Mouse (Mus musculus) lung, embryonic 16.5 days (tissue): ENCODE results near the gene Rpl24. TPM values are rescaled to one million over a fixed set of nuclear protein-coding genes. Genes with fewer than 3 reads are reported as not detected.

ENCODE experiments used
- ATAC-seq: fragments of 200-750 bp; cut with Nextera tagmentation; 2 replicates; pipeline ENCODE4 v1.8.0; 2017; ENCODE audit warnings: low read depth, mild to moderate bottlenecking, moderate library complexity
- H3K27ac ChIP-seq: fragments of 300-500 bp; sonication (generic); 2 replicates; pipeline ENCODE4 v1.5.1; 2014; ENCODE audit warnings: mild to moderate bottlenecking, control low read depth, low read length
- H3K27me3 ChIP-seq: fragments of 300-500 bp; sonication (generic); 2 replicates; pipeline ENCODE4 v1.6.1; 2014; ENCODE audit warnings: low read depth, low read length, mixed read lengths; ENCODE audit not compliant: control insufficient read depth, insufficient read depth
- H3K36me3 ChIP-seq: fragments of 300-500 bp; sonication (generic); 2 replicates; pipeline ENCODE4 v1.6.1; 2014; ENCODE audit warnings: low read length; ENCODE audit not compliant: control insufficient read depth, insufficient read depth
- H3K4me1 ChIP-seq: fragments of 300-500 bp; sonication (generic); replicated peaks from 2 replicates; pipeline ENCODE4 v1.6.1; 2014; ENCODE audit warnings: low read length, mixed read lengths; ENCODE audit not compliant: control insufficient read depth, insufficient read depth
- H3K4me2 ChIP-seq: fragments of 300-500 bp; sonication (generic); 2 replicates; pipeline ENCODE4 v1.6.1; 2014; ENCODE audit warnings: low read depth, low read length, control low read depth
- H3K4me3 ChIP-seq: fragments of 300-500 bp; sonication (generic); 2 replicates; pipeline ENCODE4 v1.5.1; 2014; ENCODE audit warnings: mild to moderate bottlenecking, low read length, control low read depth
- H3K9ac ChIP-seq: fragments of 300-500 bp; sonication (generic); 2 replicates; pipeline ENCODE4 v1.6.1; 2014; ENCODE audit warnings: low read length, control low read depth
- H3K9me3 ChIP-seq: fragments of 300-500 bp; sonication (generic); 2 replicates; pipeline ENCODE4 v1.6.1; 2016; ENCODE audit warnings: low read length; ENCODE audit not compliant: control insufficient read depth
- WGBS: fragments of 180-500 bp; shearing (Covaris S2); extraction: QIAGEN DNeasy Blood & Tissue Kit; methylation state at CpG from one replicate; pipeline ENCODE4 v1.1.7; 2014; 5-methylcytosine and 5-hydroxymethylcytosine counted together
- polyA plus RNA-seq: library from polyadenylated mRNA; unstranded; fragments of >200 nt; fragmentation: Nextera tagmentation; extraction: Ambion mirVana; gene quantifications from 2 replicates; pipeline ENCODE4 v1.2.1, GENCODE M21; 2015

The Rpl24 gene
- polyA plus RNA-seq, 1 experiment from 2014 or later: 760 TPM

GRCm38 (mm10) chr16:55967221-55967620 lies 1.1 kb downstream of the Rpl24 start:
- WGBS: 12% methylated on average over 1 of the region's 1 CpGs
- Histone ChIP-seq H3K27ac (no peak overlapping the region), H3K4me2 (peak overlapping the region; percentile 68), H3K4me3 (peak overlapping the region; percentile 61), H3K9me3 (no peaks in the 10 kb centered on the region), H3K36me3 (peaks cover 35% of the 10 kb centered on the region), H3K9ac (peak overlapping the region; percentile 79), H3K4me1 (peaks cover 15% of the 10 kb centered on the region), H3K27me3 (no peaks in the 10 kb centered on the region)
- no peak for ATAC-seq

- Histone ChIP-seq H3K27me3 (no peaks in the 10 kb centered on the region), H3K9me3 (no peaks in the 10 kb centered on the region), H3K4me3 (no peak overlapping the region), H3K36me3 (peaks cover 35% of the 10 kb centered on the region), H3K27ac (no peak overlapping the region), H3K4me1 (peaks cover 19% of the 10 kb centered on the region), H3K9ac (no peak overlapping the region), H3K4me2 (no peak overlapping the region)
- 75% methylated on average over 3 of the region's 3 CpGs for WGBS
- ATAC-seq: no peak
These were observed 3.1 kb downstream of the Rpl24 start for GRCm38 (mm10) chr16:55969147-55969546.

- Histone ChIP-seq H3K27ac (no peak overlapping the region), H3K9ac (no peak overlapping the region), H3K27me3 (no peaks in the 10 kb centered on the region), H3K4me1 (peaks cover 23% of the 10 kb centered on the region), H3K4me3 (no peak overlapping the region), H3K36me3 (peaks cover 35% of the 10 kb centered on the region), H3K4me2 (no peak overlapping the region), H3K9me3 (no peaks in the 10 kb centered on the region)
- 90% methylated on average over 5 of the region's 5 CpGs for WGBS
- no peak for ATAC-seq
These were observed 4.3 kb downstream of the Rpl24 start for GRCm38 (mm10) chr16:55970416-55970815.

- Histone ChIP-seq H3K9ac (no peak overlapping the region), H3K4me2 (no peak overlapping the region), H3K27me3 (no peaks in the 10 kb centered on the region), H3K9me3 (no peaks in the 10 kb centered on the region), H3K4me1 (peaks cover 23% of the 10 kb centered on the region), H3K4me3 (no peak overlapping the region), H3K27ac (no peak overlapping the region), H3K36me3 (peaks cover 35% of the 10 kb centered on the region)
- ATAC-seq: no peak
- WGBS: 75% methylated on average over 6 of the region's 6 CpGs
These were observed 5.9 kb downstream of the Rpl24 start for GRCm38 (mm10) chr16:55971735-55972615.

- Histone ChIP-seq H3K9me3 (no peaks in the 10 kb centered on the region), H3K9ac (peak overlapping the region; percentile 39; the same call in 1 of the 2 replicates), H3K36me3 (peaks cover 35% of the 10 kb centered on the region), H3K27me3 (no peaks in the 10 kb centered on the region), H3K4me2 (peak overlapping the region; percentile 60), H3K4me1 (peaks cover 20% of the 10 kb centered on the region), H3K27ac (peak overlapping the region; percentile 9; the same call in 1 of the 2 replicates), H3K4me3 (peak overlapping the region; percentile 84)
- 41% methylated on average over 10 of the region's 10 CpGs for WGBS
- no peak for ATAC-seq
These were observed 6.6 kb downstream of the Rpl24 start for GRCm38 (mm10) chr16:55972626-55973201.

GRCm38 (mm10) chr16:55973431-55974255 lies 7.6 kb downstream of the Rpl24 start, which contains the start of gene Zbtb11:
TSS of gene Zbtb11 (plus strand) at chr16:55973883.
- H3K4me1 ChIP-seq: peaks cover 20% of the 10 kb centered on the region
- peak within 1 kb of the TSS; percentile 84 for H3K4me3 ChIP-seq
- peak within 1 kb of the TSS; percentile 97 for H3K9ac ChIP-seq
- H3K27me3 ChIP-seq: no peaks in the 10 kb centered on the region
- under 1% methylated on average over 77 of the region's 86 CpGs for WGBS
- peak within 1 kb of the TSS; percentile 64 for H3K4me2 ChIP-seq
- peak within 1 kb of the TSS; percentile 91 for H3K27ac ChIP-seq
- no peaks in the 10 kb centered on the region for H3K9me3 ChIP-seq
- ATAC-seq: peak; percentile 97
- peaks cover 33% of the 10 kb centered on the region for H3K36me3 ChIP-seq

GRCm38 (mm10) chr16:55974256-55974902 lies 8.3 kb downstream of the Rpl24 start:
- WGBS: 0% methylated on average over 52 of the region's 55 CpGs
- peak; percentile 93 for ATAC-seq
- peaks cover 18% of the 10 kb centered on the region for H3K4me1 ChIP-seq
- H3K4me2 ChIP-seq: peak overlapping the region; percentile 64
- H3K4me3 ChIP-seq: peak overlapping the region; percentile 84
- H3K9ac ChIP-seq: peak overlapping the region; percentile 97
- H3K9me3 ChIP-seq: no peaks in the 10 kb centered on the region
- H3K27me3 ChIP-seq: no peaks in the 10 kb centered on the region
- H3K27ac ChIP-seq: peak overlapping the region; percentile 91
- peaks cover 29% of the 10 kb centered on the region for H3K36me3 ChIP-seq

GRCm38 (mm10) chr16:55974903-55975285 lies 8.8 kb downstream of the Rpl24 start:
- Histone ChIP-seq H3K9ac (peak overlapping the region; percentile 97), H3K4me3 (peak overlapping the region; percentile 84), H3K4me1 (peaks cover 17% of the 10 kb centered on the region), H3K4me2 (peak overlapping the region; percentile 64), H3K36me3 (peaks cover 24% of the 10 kb centered on the region), H3K27ac (peak overlapping the region; percentile 91), H3K27me3 (no peaks in the 10 kb centered on the region), H3K9me3 (no peaks in the 10 kb centered on the region)
- 5% methylated on average over 14 of the region's 14 CpGs for WGBS
- ATAC-seq: 0 out of 2 replicates have a peak, but pooled peaks have one; percentile 12
